Mouse (Mus musculus): ENCODE data around the gene Mtch1.
"Not testable (repeated sequence)": the region's sequence is repeated elsewhere in the genome, so short reads cannot be mapped to it uniquely, and the experiment has no call there.

Gene Mtch1

GRCm38 (mm10) chr17:29360761-29361221, 13.1 kb upstream of the Mtch1 start, which contains the start of gene Fgd2:
Gene Fgd2 (plus strand): TSS chr17:29360914.
- DNase-seq = peak; percentile 54

- no peak for DNase-seq
These were observed 11.2 kb upstream of the Mtch1 start for GRCm38 (mm10) chr17:29358928-29359327.

GRCm38 (mm10) chr17:29356882-29357281, 9.1 kb upstream of the Mtch1 start:
- no peak for DNase-seq

- peak; percentile 64 for DNase-seq
These were observed 8.7 kb upstream of the Mtch1 start for GRCm38 (mm10) chr17:29356479-29356856.

GRCm38 (mm10) chr17:29355841-29356478, 8.2 kb upstream of the Mtch1 start:
- no peak for DNase-seq

- DNase-seq = peak; percentile 57
These were observed 7.7 kb upstream of the Mtch1 start for GRCm38 (mm10) chr17:29355461-29355840.

GRCm38 (mm10) chr17:29351056-29351455, 3.3 kb upstream of the Mtch1 start:
- DNase-seq = not testable (repeated sequence)

- DNase-seq = no peak
These were observed 1.3 kb upstream of the Mtch1 start for GRCm38 (mm10) chr17:29348996-29349395.

- DNase-seq = no peak
These were observed 549 bp downstream of the Mtch1 start for GRCm38 (mm10) chr17:29347126-29347644.

GRCm38 (mm10) chr17:29346496-29347125, 1.1 kb downstream of the Mtch1 start:
- peak; percentile 75 for DNase-seq

- no peak for DNase-seq
These were observed 2.5 kb downstream of the Mtch1 start for GRCm38 (mm10) chr17:29345272-29345671.

- no peak for DNase-seq
These were observed 4.5 kb downstream of the Mtch1 start for GRCm38 (mm10) chr17:29343241-29343640.

GRCm38 (mm10) chr17:29342010-29342910, 5.5 kb downstream of the Mtch1 start:
- no peak for DNase-seq

- peak; percentile 71 for DNase-seq
These were observed 6.1 kb downstream of the Mtch1 start for GRCm38 (mm10) chr17:29341591-29342003.

- no peak for DNase-seq
These were observed 7.1 kb downstream of the Mtch1 start for GRCm38 (mm10) chr17:29340406-29341261.

- no peak for DNase-seq
These were observed 8.5 kb downstream of the Mtch1 start for GRCm38 (mm10) chr17:29339170-29339768.

- no peak for DNase-seq
These were observed 9.5 kb downstream of the Mtch1 start for GRCm38 (mm10) chr17:29337979-29338823.

- DNase-seq = no peak
These were observed 11.3 kb downstream of the Mtch1 start for GRCm38 (mm10) chr17:29336266-29336990.

- DNase-seq = no peak
These were observed 15.5 kb downstream of the Mtch1 start for GRCm38 (mm10) chr17:29332186-29332685.
